Mouse (Mus musculus) testis, postnatal 14 days (tissue): ENCODE results near the gene Syngr2.

Experiments used
- DNase-seq: peaks from one replicate; pipeline ENCODE4 v3.0.0; 2021; ENCODE audit warnings: low spot score

Syngr2 gene

DNA sequence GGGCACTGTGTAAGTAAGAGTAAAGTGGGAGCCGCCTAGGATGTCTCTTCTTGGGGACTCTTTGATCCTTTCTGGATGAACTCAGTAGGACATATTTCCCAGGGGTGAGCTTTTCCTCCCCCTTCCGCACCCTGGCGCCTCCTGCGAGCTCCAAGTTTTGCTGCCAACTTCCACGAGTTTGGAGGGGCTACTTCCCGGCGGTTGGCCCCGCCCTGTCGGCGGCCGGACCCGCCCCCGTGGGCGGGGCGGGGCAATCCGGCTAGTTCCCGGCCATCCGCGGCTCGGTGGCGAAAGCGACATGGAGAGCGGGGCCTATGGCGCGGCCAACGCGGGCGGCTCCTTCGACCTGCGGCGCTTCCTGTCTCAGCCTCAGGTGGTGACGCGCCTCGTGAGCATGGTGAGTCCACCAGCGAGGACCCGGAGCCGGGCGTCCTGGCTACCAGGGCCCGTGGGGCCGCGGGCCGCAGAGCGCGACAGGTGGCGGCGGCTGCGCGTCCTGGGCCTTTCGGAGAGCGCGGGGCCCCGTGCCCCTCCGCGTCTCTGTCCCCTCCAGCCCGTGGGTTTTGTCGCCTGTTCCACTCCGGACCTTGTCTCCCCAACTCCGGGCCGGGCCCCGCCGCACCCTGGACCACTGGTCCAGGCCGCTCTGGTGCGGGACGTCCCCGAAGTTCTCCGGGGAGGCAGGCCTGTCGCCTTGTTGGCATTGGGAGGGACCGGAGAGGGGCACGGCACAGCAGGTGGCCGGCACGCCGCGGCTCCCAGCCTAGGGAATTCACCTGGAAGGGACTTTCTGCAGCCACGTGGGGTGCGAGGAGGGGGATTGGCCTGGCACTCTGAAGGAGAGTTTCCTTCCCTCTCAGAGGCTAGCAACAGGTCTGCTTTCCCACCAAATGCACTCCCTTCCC lies at the start of gene Syngr2, which contains the start of gene Gm20708:
TSS of gene Syngr2 (plus strand) at position 262 of the 905 bp plus-strand sequence.
TSS of gene Gm20708 (plus strand) at position 262 of the 905 bp plus-strand sequence.
- DNase-seq, result peak; percentile 62

DNA sequence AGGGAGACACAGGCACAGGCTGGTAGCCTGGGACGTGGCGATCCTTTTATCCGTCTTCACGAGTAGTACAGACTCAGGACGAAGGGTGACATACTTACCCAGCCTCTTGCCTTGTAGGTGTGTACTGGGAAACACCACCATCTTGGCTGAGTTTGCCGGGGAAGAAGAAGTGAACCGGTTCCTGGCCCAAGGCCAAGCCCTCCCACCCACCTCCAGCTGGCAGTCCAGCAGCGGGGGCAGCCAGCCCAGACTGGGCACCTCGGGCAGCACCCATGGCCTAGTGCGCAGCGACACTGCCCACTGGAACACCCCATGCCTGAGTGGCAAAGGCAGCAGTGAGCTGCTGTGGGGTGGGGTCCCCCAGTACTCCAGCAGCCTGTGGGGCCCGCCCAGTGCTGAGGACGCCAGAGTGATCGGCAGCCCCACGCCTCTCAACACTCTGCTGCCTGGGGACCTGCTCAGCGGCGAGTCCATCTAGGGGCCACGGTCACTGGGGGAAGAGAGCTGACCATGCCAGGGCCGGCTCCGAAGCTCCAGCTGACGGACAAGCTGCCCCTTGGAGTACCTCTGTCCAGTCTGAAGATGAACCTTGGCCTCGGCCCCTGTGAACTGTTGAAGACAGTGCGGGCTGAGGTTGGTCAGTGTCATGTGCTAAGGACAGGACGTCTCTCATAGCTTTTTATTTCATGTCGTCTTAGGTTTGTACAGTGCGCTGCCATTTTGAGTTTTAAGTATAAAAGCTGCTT lies 48.9 kb upstream of the Syngr2 start:
- DNase-seq, result no peak

DNA sequence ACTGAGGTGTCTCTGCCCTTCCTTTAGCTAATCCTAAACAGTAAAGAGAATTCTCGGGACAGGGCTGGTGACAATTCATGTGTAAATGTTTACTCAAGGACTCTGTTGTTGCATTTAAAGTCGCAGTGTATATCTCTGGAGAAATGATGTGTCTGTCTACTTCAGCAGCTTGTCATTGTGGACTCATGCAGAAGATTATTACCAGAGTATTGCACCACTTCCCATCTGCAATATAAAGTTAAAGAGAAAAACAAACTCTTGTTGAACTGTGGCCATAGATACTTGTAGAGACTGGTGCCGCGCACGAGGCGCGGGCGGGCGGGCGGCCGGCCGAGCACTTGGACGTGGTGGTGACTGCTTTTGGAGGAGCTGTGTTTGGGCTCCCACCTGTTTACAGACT lies 47.7 kb upstream of the Syngr2 start:
- DNase-seq, result no peak

DNA sequence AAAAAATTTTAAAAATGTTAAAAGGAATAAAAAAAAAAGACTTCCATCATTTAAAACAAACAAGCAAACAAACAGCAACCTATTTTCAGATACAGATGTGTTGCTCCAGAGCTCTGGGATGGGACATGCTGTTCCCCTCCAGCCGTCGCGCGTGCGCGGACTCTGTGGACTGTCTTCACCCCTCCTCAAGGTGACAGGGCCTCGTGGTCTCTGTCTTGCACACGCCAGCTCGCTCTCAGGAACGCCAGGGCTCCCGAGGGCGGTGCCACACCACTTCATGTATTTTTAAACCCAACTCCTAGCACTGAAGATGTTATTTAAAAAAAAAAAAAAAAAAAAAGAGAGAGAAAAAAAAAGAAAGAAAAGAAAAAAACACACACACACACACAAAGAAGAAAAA lies 47.2 kb upstream of the Syngr2 start:
- no peak for DNase-seq

DNA sequence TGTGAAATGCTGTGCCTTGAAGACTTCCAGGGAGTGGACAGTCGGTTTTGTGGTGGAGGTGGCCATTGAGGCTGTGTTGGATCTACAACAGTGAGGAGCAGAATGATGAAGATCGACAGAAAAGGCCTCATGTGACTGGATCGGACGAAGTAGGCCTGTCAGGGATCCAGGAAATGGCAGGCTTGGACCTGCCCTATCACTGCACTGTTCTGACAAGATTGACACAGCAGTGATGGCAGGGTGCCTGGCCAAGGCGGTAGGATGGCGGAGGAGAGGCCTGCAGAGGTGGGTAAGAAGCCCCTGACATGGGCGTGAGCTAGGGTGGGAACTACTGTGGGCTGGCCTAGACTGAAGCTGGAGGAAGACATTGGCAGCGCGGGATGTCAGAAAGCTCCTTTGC lies 45.1 kb upstream of the Syngr2 start:
- DNase-seq, result no peak

DNA sequence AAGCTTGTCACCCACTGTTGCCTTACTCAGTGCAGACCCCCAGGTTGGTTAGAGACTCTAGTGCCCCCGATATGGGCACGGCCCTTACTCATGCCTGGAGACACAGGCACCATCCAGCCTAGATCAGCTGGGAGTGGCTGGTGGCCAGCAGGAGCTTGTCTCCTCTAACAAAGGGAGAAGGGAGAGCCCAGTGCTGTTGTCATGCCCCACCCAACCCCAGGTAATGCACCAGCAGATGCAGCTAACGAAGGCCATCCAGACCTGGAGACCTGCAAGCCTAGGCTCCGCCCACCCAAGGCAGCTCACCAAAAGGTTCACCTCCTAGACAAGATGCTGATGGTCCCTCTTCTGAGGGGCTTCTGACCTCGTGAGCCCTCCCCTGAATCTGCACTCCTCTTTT lies 44.1 kb upstream of the Syngr2 start:
- DNase-seq, result no peak

DNA sequence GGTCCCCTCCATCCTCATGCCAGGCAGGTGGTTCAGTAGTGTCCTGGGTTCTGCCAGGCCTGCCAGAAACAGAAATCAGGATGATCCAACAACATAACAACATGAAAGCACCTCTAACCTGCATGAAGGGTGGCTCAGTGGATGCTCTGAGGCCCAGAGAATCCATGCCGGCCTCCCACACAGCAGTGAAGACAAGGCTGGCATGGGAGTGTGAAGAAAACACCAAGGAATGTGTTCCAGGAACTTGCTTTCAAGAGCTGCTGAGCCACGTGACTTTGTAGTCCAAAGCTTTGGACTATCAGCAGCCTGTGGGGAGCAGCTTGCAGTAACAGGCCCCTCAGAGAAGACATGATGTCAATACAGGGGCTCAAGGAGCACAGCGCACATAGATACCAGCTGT lies 43.2 kb upstream of the Syngr2 start:
- no peak for DNase-seq

DNA sequence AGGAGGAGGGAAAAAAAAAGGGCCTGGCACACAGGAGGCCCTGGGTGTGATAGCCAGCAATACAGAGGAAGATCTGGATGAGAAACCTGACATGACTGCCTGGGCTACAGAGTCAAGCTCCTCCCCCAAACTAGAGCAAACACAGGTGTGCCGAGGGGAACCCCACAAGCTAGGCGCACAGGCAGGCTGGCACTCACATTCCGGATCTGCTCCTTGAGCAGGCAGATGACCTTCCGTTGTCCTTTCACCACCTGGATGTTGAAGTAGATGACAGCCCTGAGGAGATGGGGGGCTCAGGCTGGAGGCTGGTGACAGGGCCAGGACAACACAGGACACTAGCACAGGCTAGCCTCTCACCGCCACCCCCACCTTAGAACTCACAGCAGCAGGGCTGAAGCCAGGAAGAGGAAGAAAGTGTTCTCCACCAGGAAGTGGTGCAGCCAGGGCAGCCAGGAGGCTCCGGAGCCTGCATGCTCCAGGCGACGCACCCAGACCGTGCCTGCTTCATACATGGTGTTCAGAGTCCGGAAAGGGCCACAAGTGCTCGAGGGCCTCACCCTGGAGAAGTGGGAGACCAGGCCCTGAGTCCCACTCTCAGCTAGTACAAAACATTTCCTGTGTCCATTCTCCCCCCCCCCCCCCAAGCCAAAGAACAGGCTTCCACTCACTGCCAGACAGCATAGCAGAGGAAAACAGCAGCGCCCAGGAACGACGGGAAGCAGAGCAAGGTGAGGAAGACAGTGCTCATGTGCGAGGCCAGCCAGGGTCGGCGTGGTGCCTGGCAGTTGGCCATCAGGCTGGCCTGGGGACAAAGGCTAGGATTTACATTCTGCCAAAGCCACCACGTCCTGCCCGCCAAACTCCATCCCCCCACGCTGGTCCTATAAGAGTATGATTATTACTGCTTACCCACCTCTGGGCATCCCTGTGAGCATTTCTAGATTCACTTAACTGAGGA lies 40.5 kb upstream of the Syngr2 start:
- no peak for DNase-seq

DNA sequence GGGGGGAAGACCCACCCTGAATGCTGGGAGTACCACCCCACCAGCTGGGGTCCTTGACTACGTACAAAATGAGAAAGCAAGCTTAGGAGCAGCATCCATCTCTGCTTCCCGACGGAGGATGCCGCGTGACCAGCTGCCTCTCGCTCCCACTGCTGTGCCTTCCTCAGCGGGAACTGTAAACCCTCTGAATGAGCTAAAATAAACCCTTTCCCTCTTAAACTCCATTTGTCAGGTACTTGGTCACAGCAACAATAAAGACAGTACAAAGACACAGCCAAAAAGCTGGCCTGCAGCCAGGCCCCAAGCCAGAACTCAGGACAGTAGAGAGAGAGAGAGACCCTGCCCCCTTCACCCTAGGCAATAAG lies 39.8 kb upstream of the Syngr2 start:
- DNase-seq, result no peak

DNA sequence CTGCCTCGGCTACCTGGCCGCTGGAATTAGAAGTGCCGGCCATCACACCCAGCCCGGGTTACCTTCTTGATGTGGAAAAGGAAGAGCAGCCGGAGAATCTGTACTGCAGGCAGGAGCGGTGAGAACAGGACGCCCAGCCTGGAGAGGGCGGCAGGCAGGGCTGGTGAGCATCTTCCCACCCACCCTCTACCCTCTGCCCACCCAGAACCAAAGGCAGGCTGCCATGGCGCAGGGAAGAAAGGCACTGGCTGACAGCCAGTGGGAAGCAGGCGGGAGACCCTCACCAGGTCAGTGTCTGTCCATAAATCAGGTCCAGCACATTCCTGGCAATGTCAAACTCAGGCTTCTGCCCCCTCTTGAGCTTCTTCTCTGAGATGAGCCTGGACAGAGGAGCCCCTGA lies 39.1 kb upstream of the Syngr2 start:
- DNase-seq, result no peak

DNA sequence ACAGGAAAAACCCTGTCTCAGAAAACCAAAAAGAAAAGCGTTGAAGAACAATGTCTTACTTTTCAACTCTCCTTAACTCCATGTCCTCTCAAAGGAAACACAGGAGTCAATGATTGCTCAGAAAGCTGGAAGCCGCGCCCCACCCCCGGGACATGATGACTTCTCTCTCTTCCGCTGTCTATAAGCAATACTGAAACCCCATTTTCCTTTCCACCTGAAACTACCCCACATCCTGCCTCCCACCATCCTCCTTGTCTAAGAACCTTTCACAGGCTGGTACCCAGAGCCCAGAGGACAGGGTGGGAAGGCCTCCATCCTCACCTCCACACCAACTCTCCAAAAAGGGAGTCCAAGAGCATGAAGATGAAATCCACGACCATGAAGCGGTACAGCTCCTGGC lies 37.1 kb upstream of the Syngr2 start:
- no peak for DNase-seq

DNA sequence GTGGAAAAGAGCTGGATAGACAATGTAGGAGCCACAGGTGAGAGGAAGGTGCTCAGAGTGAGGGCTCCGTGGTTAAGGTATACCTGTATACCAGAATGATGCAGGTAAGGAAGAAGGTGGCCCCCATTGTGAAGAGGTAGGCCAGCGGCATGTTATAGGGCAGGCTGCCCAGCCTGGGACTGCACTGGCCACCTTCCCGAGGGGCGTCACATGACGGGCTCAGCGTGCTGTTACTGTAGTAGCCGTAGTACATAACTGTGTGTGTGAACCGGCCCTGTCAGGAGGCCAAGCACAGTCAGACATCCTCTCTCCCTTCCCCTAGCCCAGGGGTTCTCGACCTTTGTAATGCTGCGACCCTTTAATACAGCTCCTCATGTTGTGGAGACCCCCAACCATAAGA lies 34.5 kb upstream of the Syngr2 start:
- no peak for DNase-seq

DNA sequence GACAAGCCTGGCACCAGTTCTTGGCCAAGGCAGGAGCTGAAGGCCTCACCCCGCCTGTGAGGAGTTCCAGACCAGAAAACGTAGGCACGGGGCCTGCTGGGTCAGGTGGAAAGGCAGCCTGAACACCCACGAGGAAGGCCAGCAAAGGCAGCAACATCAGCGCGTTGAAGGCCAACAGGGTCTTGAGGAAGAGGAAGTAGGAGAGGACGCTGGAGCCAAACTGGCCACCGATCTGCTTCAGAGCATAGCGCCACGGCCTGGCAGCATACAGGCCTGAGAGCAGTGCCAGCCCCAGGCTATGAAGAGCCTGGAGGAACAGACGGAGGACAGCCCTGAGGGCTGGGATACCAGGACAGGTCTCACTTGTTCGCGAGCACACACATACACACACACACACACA lies 33.9 kb upstream of the Syngr2 start:
- no peak for DNase-seq

DNA sequence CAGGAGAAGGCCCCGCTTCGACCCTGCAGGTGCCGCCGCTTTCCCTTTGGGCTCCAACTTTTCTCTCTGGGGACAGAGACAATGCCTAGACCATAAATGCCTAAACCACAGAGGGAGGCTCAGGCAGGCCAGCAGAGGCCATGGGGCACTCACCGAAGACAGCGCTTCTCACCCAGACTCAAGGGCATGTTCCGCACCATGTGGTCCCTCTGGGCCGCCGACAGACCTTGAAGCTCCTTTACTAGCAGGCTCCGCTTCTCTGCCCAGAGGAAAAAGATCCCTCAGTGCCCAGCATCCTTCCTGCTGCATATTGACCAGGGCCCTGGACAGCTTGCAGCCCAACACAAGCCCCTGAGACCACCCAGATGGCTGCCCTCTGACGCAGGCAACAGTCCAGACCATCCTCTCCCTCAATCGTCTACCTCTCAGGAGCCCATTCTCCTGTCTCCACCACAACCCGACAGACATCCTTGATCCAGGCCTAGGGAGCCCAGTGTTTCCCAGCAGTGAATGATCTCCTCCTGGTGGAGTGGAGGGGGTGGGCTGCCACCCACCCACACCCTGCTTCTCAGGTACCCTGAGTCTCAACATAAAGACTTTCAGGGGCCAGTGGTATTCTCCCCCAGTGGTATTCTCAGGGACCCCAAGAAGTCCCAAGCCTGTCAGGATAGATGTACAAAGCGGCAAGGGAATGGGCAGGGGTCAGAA lies 33.2 kb upstream of the Syngr2 start:
- no peak for DNase-seq

DNA sequence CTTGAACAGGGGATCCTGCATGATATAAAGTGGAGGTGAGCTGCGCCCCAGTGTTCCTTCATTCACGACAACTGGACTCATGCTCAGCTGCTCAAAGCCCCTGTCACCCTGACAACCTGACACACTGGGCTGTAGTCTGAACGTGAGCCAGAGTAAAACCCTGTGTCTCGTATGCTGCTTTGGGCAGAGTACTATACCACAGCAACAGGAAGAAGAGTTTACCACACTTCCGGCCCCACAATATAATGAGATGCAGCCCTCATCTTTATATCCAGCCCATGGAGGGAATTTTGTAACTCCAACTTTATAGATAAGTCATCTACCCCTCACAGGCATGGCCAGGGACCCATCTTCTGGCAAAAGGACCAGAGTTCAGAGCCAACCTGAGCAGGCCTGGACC lies 32.4 kb upstream of the Syngr2 start:
- no peak for DNase-seq

DNA sequence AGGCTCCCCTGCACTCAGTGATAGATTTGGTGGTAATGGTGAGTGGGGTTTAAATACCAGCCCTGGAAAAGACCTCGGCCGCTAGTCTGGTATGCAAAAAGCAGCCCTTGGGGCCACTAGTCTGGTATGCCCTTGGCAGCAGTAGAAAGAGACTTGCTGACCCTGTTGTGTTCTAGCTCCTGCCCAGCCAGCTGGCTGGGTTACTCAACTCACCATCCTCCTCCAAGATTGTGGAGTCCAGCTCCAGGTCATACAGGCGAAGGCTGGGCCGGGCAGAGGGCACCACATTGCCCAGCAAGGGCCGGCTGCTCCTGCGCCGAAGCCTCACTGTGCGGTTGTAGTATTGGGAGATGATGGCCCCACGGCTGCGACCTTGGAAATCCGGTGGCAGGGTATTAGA lies 31.4 kb upstream of the Syngr2 start:
- no peak for DNase-seq

DNA sequence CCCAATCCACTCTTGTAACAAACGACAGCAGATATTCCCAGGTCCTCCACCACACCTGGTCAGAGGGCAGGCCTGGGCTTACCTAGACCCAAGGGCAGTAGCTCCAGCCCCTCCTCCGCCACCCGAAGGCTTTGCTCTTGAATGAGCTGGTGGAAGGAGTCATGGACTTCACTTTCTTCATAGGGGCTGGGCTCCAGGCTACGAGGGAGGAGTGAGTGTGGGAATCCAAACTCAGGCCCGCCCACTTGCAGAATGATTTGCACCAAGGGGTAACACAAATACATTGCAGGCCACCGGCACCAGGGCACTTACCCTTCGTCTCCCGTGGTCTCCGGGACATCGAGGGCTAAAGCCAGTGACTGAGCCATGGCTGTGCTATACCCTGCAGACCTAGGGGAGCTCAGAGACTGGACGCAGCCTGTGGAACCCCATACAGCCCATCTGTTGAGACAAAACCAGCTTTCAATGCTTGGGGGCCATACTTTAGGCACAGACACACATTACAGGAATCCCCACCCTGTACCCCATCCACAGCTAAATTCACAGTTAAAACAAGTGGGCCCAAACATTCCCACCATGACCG lies 30.5 kb upstream of the Syngr2 start:
- no peak for DNase-seq

DNA sequence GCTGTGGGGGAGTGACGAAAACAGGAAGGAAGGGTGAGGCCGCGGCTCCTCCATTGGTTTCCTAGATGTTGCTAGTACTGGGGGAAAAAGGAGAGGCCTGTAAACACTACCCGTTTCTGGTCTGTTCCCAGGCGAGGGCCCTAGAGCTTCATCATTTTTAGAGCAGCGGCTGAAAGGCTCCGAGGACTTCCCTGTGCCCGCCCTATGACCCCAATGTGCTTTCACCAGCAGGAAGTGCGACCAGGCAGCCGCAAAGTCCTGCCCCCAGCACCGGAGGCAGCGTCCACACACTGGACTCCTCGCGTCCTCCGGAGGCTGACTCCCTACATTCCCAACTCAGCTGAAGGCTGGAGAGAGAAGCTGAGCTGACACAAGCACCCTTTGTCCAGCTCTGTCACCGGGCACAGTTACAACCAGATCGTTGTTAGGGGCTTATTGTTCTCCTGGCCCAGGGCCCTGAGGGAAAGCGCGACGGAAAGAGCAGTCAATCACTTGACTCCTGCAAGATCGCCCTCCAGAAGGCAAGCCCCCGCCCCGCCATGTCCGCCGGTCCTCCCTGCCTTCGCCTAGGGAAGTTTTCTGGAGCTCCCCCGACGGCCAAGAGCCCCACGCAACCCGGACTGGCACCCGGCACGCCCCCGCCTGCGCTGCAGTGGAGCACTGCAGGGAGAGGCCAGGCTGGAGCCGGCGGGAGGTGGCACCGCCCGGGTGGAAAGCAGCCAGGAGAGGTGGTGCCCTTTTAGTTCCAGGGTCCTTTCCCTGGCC lies 29.9 kb upstream of the Syngr2 start:
- peak; percentile 76 for DNase-seq

DNA sequence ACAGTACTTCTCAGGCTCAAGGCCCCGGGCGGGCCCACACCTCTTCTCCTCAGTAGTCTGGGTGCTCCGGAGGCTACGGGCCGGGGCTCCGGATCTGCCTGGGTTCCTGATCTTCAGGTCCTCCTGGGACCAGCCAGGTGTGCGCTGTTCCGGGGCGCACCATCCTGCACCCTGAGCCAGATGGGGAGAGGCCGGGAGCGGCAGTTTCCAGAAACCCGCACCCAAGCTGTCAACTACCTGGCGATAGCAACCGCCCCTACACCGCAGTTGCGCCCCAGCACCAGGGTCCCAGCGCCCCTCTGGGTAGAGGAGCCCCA lies 29.3 kb upstream of the Syngr2 start:
- peak; percentile 21 for DNase-seq

DNA sequence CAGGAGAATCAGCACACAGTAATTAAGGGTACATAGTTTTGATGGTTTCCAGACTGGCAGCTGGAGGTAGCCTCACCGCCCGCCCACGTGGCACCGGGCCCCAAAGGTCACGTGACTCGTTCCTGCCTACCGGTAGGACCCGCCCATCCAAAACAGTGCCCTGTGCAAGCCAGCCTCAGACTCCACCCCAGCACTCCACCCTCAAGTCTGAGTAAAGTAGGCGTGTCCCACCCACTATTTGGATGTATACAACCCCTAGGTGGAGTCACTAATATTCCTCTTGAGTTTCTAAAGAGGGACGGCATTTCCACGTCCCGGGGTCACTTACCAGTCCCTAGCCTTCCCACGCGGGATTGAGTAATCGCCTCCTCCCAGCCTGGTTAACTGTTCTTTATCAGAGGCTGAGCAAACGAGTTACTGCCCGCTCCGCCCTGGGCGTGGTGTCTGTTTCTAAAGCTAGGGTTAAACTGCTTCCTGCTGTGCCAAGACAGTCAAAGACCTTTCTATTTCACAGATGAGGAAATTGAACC lies 28.8 kb upstream of the Syngr2 start:
- peak; percentile 86 for DNase-seq
